Mouse (Mus musculus): ENCODE measurements around the gene Appl2. TPM values are rescaled to one million over a fixed set of nuclear protein-coding genes. Genes with fewer than 3 reads are reported as not detected.

Appl2 gene
- polyA plus RNA-seq, 1 experiment = 0.13 TPM

- TF ChIP-seq GATA1 (IDR thresholded peaks at IDR 0.05; ENCODE audit: low read length) (no peak), TAL1 (IDR thresholded peaks at IDR 0.05; ENCODE audit: low read length) (no peak)
- Histone ChIP-seq H3K27me3 (ENCODE audit: control insufficient read depth) (peaks cover 47% of the 10 kb centered on the region), H3K4me3 (replicated peaks) (no peak overlapping the region), H3K4me1 (ENCODE audit: control insufficient read depth) (peaks cover 33% of the 10 kb centered on the region), H3K36me3 (ENCODE audit: control insufficient read depth) (no peaks in the 10 kb centered on the region), H3K9me3 (ENCODE audit: control insufficient read depth, low read length) (no peaks in the 10 kb centered on the region)
These were observed 499 bp upstream of the Appl2 start for GRCm38 (mm10) chr10:83649037-83649436.

- no peak overlapping the region for H3K4me3 ChIP-seq (replicated peaks)
- peaks cover 40% of the 10 kb centered on the region for H3K4me1 ChIP-seq (ENCODE audit: control insufficient read depth)
- no peak for TF ChIP-seq GATA1 (IDR thresholded peaks at IDR 0.05; ENCODE audit: low read length)
- TF ChIP-seq TAL1 (IDR thresholded peaks at IDR 0.05; ENCODE audit: low read length) = no peak
- peaks cover 57% of the 10 kb centered on the region for H3K27me3 ChIP-seq (ENCODE audit: control insufficient read depth)
- no peaks in the 10 kb centered on the region for H3K36me3 ChIP-seq (ENCODE audit: control insufficient read depth)
- H3K9me3 ChIP-seq (ENCODE audit: control insufficient read depth, low read length) = no peaks in the 10 kb centered on the region
These were observed 2.1 kb downstream of the Appl2 start for GRCm38 (mm10) chr10:83646351-83646885.

GRCm38 (mm10) chr10:83645716-83645990 is 2.9 kb downstream of the Appl2 start:
- Histone ChIP-seq H3K4me3 (replicated peaks) (no peak overlapping the region), H3K36me3 (ENCODE audit: control insufficient read depth) (no peaks in the 10 kb centered on the region), H3K4me1 (ENCODE audit: control insufficient read depth) (peaks cover 40% of the 10 kb centered on the region), H3K9me3 (ENCODE audit: control insufficient read depth, low read length) (no peaks in the 10 kb centered on the region), H3K27me3 (ENCODE audit: control insufficient read depth) (peaks cover 57% of the 10 kb centered on the region)
- TF ChIP-seq TAL1 (IDR thresholded peaks at IDR 0.05; ENCODE audit: low read length) = no peak
- no peak for TF ChIP-seq GATA1 (IDR thresholded peaks at IDR 0.05; ENCODE audit: low read length)

- Histone ChIP-seq H3K9me3 (ENCODE audit: control insufficient read depth, low read length) (no peaks in the 10 kb centered on the region), H3K4me3 (replicated peaks) (peak overlapping the region; percentile 21), H3K27me3 (ENCODE audit: control insufficient read depth) (peaks cover 54% of the 10 kb centered on the region), H3K4me1 (ENCODE audit: control insufficient read depth) (peaks cover 40% of the 10 kb centered on the region), H3K36me3 (ENCODE audit: control insufficient read depth) (no peaks in the 10 kb centered on the region)
- no peak for TF ChIP-seq GATA1 (IDR thresholded peaks at IDR 0.05; ENCODE audit: low read length)
- peak; percentile 61 for TF ChIP-seq TAL1 (IDR thresholded peaks at IDR 0.05; ENCODE audit: low read length)
These were observed 3.4 kb downstream of the Appl2 start for GRCm38 (mm10) chr10:83644865-83645715.

- TF ChIP-seq GATA1 (IDR thresholded peaks at IDR 0.05; ENCODE audit: low read length) (no peak), TAL1 (IDR thresholded peaks at IDR 0.05; ENCODE audit: low read length) (no peak)
- Histone ChIP-seq H3K9me3 (ENCODE audit: control insufficient read depth, low read length) (no peaks in the 10 kb centered on the region), H3K36me3 (ENCODE audit: control insufficient read depth) (no peaks in the 10 kb centered on the region), H3K4me1 (ENCODE audit: control insufficient read depth) (peaks cover 40% of the 10 kb centered on the region), H3K4me3 (replicated peaks) (no peak overlapping the region), H3K27me3 (ENCODE audit: control insufficient read depth) (peaks cover 45% of the 10 kb centered on the region)
These were observed 4.4 kb downstream of the Appl2 start for GRCm38 (mm10) chr10:83644167-83644566.

- Histone ChIP-seq H3K9me3 (ENCODE audit: control insufficient read depth, low read length) (no peaks in the 10 kb centered on the region), H3K27me3 (ENCODE audit: control insufficient read depth) (peaks cover 20% of the 10 kb centered on the region), H3K4me1 (ENCODE audit: control insufficient read depth) (peaks cover 34% of the 10 kb centered on the region), H3K36me3 (ENCODE audit: control insufficient read depth) (no peaks in the 10 kb centered on the region), H3K4me3 (replicated peaks) (no peak overlapping the region)
- no peak for TF ChIP-seq GATA1 (IDR thresholded peaks at IDR 0.05; ENCODE audit: low read length)
- no peak for TF ChIP-seq TAL1 (IDR thresholded peaks at IDR 0.05; ENCODE audit: low read length)
These were observed 6.9 kb downstream of the Appl2 start for GRCm38 (mm10) chr10:83641641-83642040.

GRCm38 (mm10) chr10:83639881-83640386 is 8.6 kb downstream of the Appl2 start:
- Histone ChIP-seq H3K9me3 (ENCODE audit: control insufficient read depth, low read length) (no peaks in the 10 kb centered on the region), H3K4me3 (replicated peaks) (no peak overlapping the region), H3K36me3 (ENCODE audit: control insufficient read depth) (no peaks in the 10 kb centered on the region), H3K27me3 (ENCODE audit: control insufficient read depth) (peaks cover 16% of the 10 kb centered on the region), H3K4me1 (ENCODE audit: control insufficient read depth) (peaks cover 17% of the 10 kb centered on the region)
- no peak for TF ChIP-seq TAL1 (IDR thresholded peaks at IDR 0.05; ENCODE audit: low read length)
- no peak for TF ChIP-seq GATA1 (IDR thresholded peaks at IDR 0.05; ENCODE audit: low read length)

GRCm38 (mm10) chr10:83637295-83637694 is 11.2 kb downstream of the Appl2 start:
- TF ChIP-seq GATA1 (IDR thresholded peaks at IDR 0.05; ENCODE audit: low read length) (no peak), TAL1 (IDR thresholded peaks at IDR 0.05; ENCODE audit: low read length) (no peak)
- Histone ChIP-seq H3K9me3 (ENCODE audit: control insufficient read depth, low read length) (no peaks in the 10 kb centered on the region), H3K27me3 (ENCODE audit: control insufficient read depth) (peaks cover 8% of the 10 kb centered on the region), H3K4me1 (ENCODE audit: control insufficient read depth) (no peaks in the 10 kb centered on the region), H3K4me3 (replicated peaks) (no peak overlapping the region), H3K36me3 (ENCODE audit: control insufficient read depth) (peaks cover under 1% of the 10 kb centered on the region; the same call in 1 of the 2 replicates)

GRCm38 (mm10) chr10:83636191-83636590 is 12.3 kb downstream of the Appl2 start:
- Histone ChIP-seq H3K27me3 (ENCODE audit: control insufficient read depth) (peaks cover 3% of the 10 kb centered on the region; the same call in 1 of the 2 replicates), H3K4me3 (replicated peaks) (no peak overlapping the region), H3K9me3 (ENCODE audit: control insufficient read depth, low read length) (no peaks in the 10 kb centered on the region), H3K4me1 (ENCODE audit: control insufficient read depth) (no peaks in the 10 kb centered on the region), H3K36me3 (ENCODE audit: control insufficient read depth) (peaks cover 6% of the 10 kb centered on the region; the same call in 1 of the 2 replicates)
- no peak for TF ChIP-seq TAL1 (IDR thresholded peaks at IDR 0.05; ENCODE audit: low read length)
- no peak for TF ChIP-seq GATA1 (IDR thresholded peaks at IDR 0.05; ENCODE audit: low read length)
